Mouse (Mus musculus) stomach, postnatal 0 days (tissue): ENCODE measurements around the gene Dnaaf3. TPM values are rescaled to one million over a fixed set of nuclear protein-coding genes. Genes with fewer than 3 reads are reported as not detected.
"Not testable (repeated sequence)": the region's sequence is repeated elsewhere in the genome, so short reads cannot be mapped to it uniquely, and the experiment has no call there.

ENCODE experiments used
- ATAC-seq: fragments of 200-750 bp; cut with Nextera tagmentation; 2 replicates; pipeline ENCODE4 v1.8.0; 2017; ENCODE audit not compliant: low FRiP score, low TSS enrichment
- DNase-seq: peaks from one replicate; pipeline ENCODE4 v3.0.0-alpha.2; 2016; ENCODE audit warnings: low spot score
- H3K27ac ChIP-seq: fragments of 300-500 bp; sonication (generic); replicated peaks from 2 replicates; pipeline ENCODE4 v1.5.1; 2014; ENCODE audit warnings: mild to moderate bottlenecking, control low read depth
- H3K27me3 ChIP-seq: fragments of 300-500 bp; sonication (generic); 2 replicates; pipeline ENCODE4 v1.6.1; 2014; ENCODE audit warnings: low read length; ENCODE audit not compliant: control insufficient read depth, insufficient read depth
- H3K36me3 ChIP-seq: fragments of 300-500 bp; sonication (generic); 2 replicates; pipeline ENCODE4 v1.6.1; 2014; ENCODE audit warnings: low read length, mixed read lengths; ENCODE audit not compliant: control insufficient read depth, insufficient read depth
- H3K4me1 ChIP-seq: fragments of 300-500 bp; sonication (generic); replicated peaks from 2 replicates; pipeline ENCODE4 v1.6.1; 2014; ENCODE audit warnings: antibody characterized with exemption; ENCODE audit not compliant: control insufficient read depth, insufficient read depth
- H3K4me2 ChIP-seq: fragments of 300-500 bp; sonication (generic); replicated peaks from 2 replicates; pipeline ENCODE4 v1.6.1; 2014; ENCODE audit warnings: low read depth, mild to moderate bottlenecking, control low read depth, moderate library complexity
- H3K4me3 ChIP-seq: fragments of 300-500 bp; sonication (generic); 2 replicates; pipeline ENCODE4 v1.5.1; 2014; ENCODE audit warnings: low read depth, low read length, control low read depth
- H3K9ac ChIP-seq: fragments of 300-500 bp; sonication (generic); 2 replicates; pipeline ENCODE4 v1.6.1; 2014; ENCODE audit warnings: mild to moderate bottlenecking, low read length, control low read depth, mixed read lengths
- H3K9me3 ChIP-seq: fragments of 300-500 bp; sonication (generic); 2 replicates; pipeline ENCODE4 v1.6.1; 2016; ENCODE audit warnings: low read length; ENCODE audit not compliant: control insufficient read depth
- CTCF ChIP-seq: IDR thresholded peaks from 2 replicates; pipeline ENCODE4 v1.5.1; 2016; ENCODE audit warnings: antibody characterized with exemption, low read depth, mild to moderate bottlenecking, moderate library complexity
- EP300 ChIP-seq: optimal IDR thresholded peaks from 2 replicates; pipeline ENCODE3; 2016; ENCODE audit warnings: antibody characterized with exemption
- WGBS: fragments of 180-500 bp; shearing (Covaris S2); extraction: QIAGEN DNeasy Blood & Tissue Kit; methylation state at CpG from one replicate; pipeline ENCODE4 v1.1.7; 2014; 5-methylcytosine and 5-hydroxymethylcytosine counted together
- polyA plus RNA-seq: library from polyadenylated mRNA; unstranded; fragments of >200 nt; fragmentation: Nextera tagmentation; extraction: Ambion mirVana; gene quantifications from 2 replicates; pipeline ENCODE4 v1.2.1, GENCODE M21; 2015

Gene Dnaaf3
- polyA plus RNA-seq, 1 experiment from 2014 or later: 0.89 TPM

DNA sequence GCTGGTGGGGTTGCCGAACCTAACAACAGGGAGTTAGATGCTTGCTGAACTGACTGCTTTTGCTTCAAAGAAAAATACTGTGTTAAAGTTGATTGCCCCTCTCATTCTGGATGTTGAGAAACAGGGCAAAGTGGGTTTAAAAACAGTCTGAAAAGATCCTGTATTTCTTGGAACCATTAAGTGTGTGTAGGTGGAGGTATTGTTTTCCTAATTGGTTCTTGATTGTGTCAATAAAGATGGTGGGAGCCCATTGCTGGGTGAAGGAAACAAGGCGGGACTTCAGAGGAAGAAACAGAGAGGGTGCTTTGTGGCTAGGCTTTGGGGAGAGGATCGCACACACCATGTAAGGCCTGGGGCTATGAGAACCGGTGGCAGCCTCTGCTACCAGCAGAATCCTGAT, 4.9 kb upstream of the Dnaaf3 start:
- no peak overlapping the region for H3K4me3 ChIP-seq
- DNase-seq (no peak), ATAC-seq (no peak)
- H3K9ac ChIP-seq: no peak overlapping the region
- H3K36me3 ChIP-seq: no peaks in the 10 kb centered on the region
- H3K4me2 ChIP-seq: no peak overlapping the region
- H3K27ac ChIP-seq: no peak overlapping the region
- H3K9me3 ChIP-seq: no peaks in the 10 kb centered on the region
- TF ChIP-seq CTCF (no peak), EP300 (no peak)
- no peaks in the 10 kb centered on the region for H3K27me3 ChIP-seq
- no peaks in the 10 kb centered on the region for H3K4me1 ChIP-seq
- 44% methylated on average over 4 of the region's 4 CpGs for WGBS

- TF ChIP-seq CTCF (no peak), EP300 (no peak)
- H3K9ac ChIP-seq: no peak overlapping the region
- ATAC-seq: no peak
- no peaks in the 10 kb centered on the region for H3K4me1 ChIP-seq
- H3K27ac ChIP-seq: no peak overlapping the region
- H3K9me3 ChIP-seq: no peaks in the 10 kb centered on the region
- H3K4me3 ChIP-seq: no peak overlapping the region
- H3K4me2 ChIP-seq: no peak overlapping the region
- no peaks in the 10 kb centered on the region for H3K36me3 ChIP-seq
- H3K27me3 ChIP-seq: no peaks in the 10 kb centered on the region
- DNase-seq: no peak
- 87% methylated on average over 4 of the region's 4 CpGs for WGBS
Measured at GRCm38 (mm10) chr7:4536369-4536768, 4.1 kb upstream of the Dnaaf3 start.

- not testable (repeated sequence) for H3K4me1 ChIP-seq, H3K27ac ChIP-seq, H3K9ac ChIP-seq, H3K4me3 ChIP-seq, ATAC-seq, H3K9me3 ChIP-seq, H3K36me3 ChIP-seq, H3K27me3 ChIP-seq, DNase-seq, H3K4me2 ChIP-seq
- WGBS: 30% methylated on average over 7 of the region's 8 CpGs
Measured at GRCm38 (mm10) chr7:4530166-4530565, 2.1 kb downstream of the Dnaaf3 start.

GRCm38 (mm10) chr7:4527302-4527689, 5.0 kb downstream of the Dnaaf3 start:
- DNase-seq: no peak
- H3K27me3 ChIP-seq: no peaks in the 10 kb centered on the region
- 63% methylated on average over 18 of the region's 18 CpGs for WGBS
- no peaks in the 10 kb centered on the region for H3K9me3 ChIP-seq
- no peaks in the 10 kb centered on the region; the same call in 1 of the 2 replicates for H3K4me1 ChIP-seq
- TF ChIP-seq EP300: no peak
- no peak overlapping the region for H3K27ac ChIP-seq
- H3K4me2 ChIP-seq: peak overlapping the region; percentile 63
- H3K36me3 ChIP-seq: no peaks in the 10 kb centered on the region
- ATAC-seq: no peak
- no peak overlapping the region for H3K4me3 ChIP-seq
- H3K9ac ChIP-seq: no peak overlapping the region

DNA sequence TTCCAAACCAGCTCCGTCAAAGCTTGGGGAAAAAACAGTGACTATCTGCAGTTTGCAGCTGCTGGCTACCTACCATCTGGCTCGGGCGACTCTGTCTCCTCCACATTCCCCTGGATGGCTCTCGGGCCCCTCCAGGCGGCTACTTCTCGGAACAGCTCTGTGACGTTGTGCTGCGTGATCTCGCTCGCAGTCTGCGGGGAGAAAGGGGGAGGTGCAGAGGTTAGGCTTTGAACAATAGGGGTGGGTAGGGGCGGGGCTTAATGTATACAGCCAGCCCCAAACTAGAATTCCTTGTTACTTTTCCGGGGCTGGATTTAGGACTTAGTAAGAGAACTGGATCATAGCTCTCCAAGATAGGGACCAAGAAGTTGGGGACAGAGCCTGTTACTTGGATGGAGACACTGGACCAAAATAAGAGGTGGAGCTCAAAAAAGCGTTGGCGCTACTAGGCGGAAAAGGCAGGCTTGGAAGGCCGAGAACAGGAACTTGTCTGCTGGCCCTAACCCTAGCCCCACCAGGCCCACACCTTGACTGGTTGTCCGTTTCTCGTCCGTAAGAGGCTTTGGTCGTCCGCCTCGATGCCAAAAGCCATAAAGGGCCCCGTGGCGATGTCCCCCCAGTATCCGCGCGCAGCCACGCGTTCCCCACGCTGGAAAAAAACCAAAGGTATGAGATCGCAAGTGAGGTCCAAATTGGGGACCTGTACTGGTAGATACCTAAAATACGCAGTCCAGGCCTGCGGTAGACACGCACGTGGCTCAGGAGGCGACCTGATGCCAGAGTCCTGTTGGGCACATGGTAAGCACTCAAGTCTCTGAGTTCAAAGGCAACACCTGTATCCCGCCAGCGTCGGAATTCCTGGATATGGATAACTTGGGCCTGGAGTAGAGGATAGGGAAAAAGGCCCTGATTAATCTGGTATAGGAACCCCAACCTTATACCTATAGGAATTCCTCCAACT, 5.6 kb downstream of the Dnaaf3 start:
- Histone ChIP-seq H3K4me1 (no peaks in the 10 kb centered on the region; the same call in 1 of the 2 replicates), H3K27ac (peak overlapping the region; percentile 53; the same call in 1 of the 2 replicates), H3K4me2 (peak overlapping the region; percentile 63), H3K9me3 (no peaks in the 10 kb centered on the region), H3K36me3 (no peaks in the 10 kb centered on the region), H3K4me3 (peak overlapping the region; percentile 31), H3K27me3 (no peaks in the 10 kb centered on the region), H3K9ac (peak overlapping the region; percentile 58)
- peak; percentile 93 for ATAC-seq
- WGBS: 26% methylated on average over 40 of the region's 40 CpGs
- peak; percentile 89 for DNase-seq
- TF ChIP-seq CTCF (peak; percentile 88), EP300 (no peak)

DNA sequence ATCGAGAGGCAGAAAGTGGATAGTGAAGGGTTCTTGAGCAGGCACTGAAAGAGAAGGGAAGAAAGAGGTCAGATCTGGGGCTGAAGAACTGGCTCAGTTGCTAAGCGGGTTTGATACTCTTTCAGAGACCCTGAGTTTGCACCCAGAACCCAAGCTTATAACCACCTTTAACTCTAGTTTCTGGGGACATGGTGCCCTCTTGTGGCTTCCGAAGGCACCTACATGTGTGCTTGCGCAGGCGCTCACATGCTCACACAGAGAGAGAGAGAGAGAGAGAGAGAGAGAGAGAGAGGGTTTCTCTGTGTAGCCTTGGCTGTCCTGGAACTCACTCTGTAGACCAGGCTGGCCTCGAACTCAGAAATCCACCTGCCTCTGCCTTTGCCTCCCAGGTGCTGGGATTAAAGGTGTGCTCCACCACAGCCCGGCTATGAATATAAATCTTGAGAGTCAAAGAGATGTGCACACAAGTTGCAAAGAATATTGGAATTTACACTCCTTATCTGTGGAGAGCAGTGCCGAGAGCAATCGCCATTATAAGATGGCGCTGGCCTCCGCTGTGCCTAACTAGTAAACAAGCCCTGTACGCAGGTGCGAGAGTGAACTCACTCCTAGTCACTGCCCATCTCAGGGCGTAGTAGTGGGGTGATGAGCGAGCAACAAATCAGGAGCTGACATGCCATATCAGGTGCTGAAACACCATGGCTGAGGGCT, 7.9 kb downstream of the Dnaaf3 start, which contains the start of gene Tnni3:
Tnni3 (minus strand) TSS at position 18 of the 711 bp plus-strand sequence.
- not testable (repeated sequence) for H3K9ac ChIP-seq, H3K4me2 ChIP-seq, H3K27me3 ChIP-seq, H3K9me3 ChIP-seq, H3K27ac ChIP-seq, H3K36me3 ChIP-seq, H3K4me1 ChIP-seq, H3K4me3 ChIP-seq
- WGBS: 66% methylated on average over 15 of the region's 15 CpGs
- peak; percentile 83 for TF ChIP-seq CTCF
- ATAC-seq (peak; percentile 44; the same call in 1 of the 2 replicates), DNase-seq (peak; percentile 61)
